Mouse (Mus musculus): Measurements from ENCODE around the gene Sesn3.
A peak's percentile ranks its signal among the peaks of the same experiment; 100 is the strongest.

DNA sequence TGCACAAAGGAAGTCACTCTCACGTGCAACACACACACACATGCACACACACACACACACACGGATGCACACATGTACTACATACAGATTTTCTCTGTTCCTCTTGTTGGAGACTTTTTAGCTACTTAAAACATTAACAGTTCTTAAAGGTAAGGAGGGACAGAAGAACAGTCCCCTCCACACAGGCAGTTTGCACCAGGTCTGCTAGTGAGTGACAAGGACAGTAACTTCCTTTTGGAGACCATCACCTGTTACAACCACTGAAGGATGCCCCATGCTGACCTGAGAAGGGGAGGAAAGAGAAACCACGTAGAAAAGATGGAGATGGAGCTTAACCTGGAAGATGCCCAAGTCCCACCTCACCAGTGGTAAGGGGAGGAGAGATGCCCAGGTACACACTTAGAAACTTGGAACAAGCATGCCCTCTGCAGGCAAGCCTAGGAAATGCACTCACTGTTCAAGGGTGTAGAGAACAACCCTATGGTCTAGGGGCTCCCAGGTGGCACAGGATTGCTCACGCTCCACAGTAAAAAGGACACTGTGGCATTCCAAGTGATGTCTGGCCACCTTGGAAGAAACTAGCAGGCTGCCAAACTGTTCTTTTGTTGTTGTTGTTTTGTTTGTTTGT, 67.3 kb downstream of the Sesn3 start:
- TF ChIP-seq CTCF (IDR thresholded peaks at IDR 0.05; ENCODE audit: borderline replicate concordance, insufficient read depth, low read length) (peak; percentile 71), POLR2A (IDR thresholded peaks at IDR 0.05; ENCODE audit: low read depth, low read length) (no peak)

Data from embryonic fibroblast, embryonic 13.5 days (primary cell).